Mouse (Mus musculus) neural tube, embryonic 12.5 days (tissue): ENCODE data around the gene Mogat1. TPM values are rescaled to one million over a fixed set of nuclear protein-coding genes. Genes with fewer than 3 reads are reported as not detected.
"Not testable (repeated sequence)": the region's sequence is repeated elsewhere in the genome, so short reads cannot be mapped to it uniquely, and the experiment has no call there.

Source experiments
- ATAC-seq: fragments of 200-750 bp; cut with Nextera tagmentation; 2 replicates; pipeline ENCODE4 v1.8.0; 2017; ENCODE audit warnings: low read depth, mild to moderate bottlenecking, moderate TSS enrichment, moderate library complexity; ENCODE audit not compliant: low FRiP score
- H3K27ac ChIP-seq: fragments of 300-500 bp; sonication (generic); 2 replicates; pipeline ENCODE4 v1.5.1; 2016
- H3K27me3 ChIP-seq: fragments of 300-500 bp; sonication (generic); replicated peaks from 2 replicates; pipeline ENCODE4 v1.6.1; 2016; ENCODE audit warnings: mild to moderate bottlenecking
- H3K36me3 ChIP-seq: fragments of 300-500 bp; sonication (generic); 2 replicates; pipeline ENCODE4 v1.6.1; 2016; ENCODE audit warnings: mild to moderate bottlenecking
- H3K4me1 ChIP-seq: fragments of 300-500 bp; sonication (generic); 2 replicates; pipeline ENCODE4 v1.6.1; 2016
- H3K4me2 ChIP-seq: fragments of 300-500 bp; sonication (generic); replicated peaks from 2 replicates; pipeline ENCODE4 v1.6.1; 2016; ENCODE audit warnings: mild to moderate bottlenecking
- H3K4me3 ChIP-seq: fragments of 300-500 bp; sonication (generic); 2 replicates; pipeline ENCODE4 v1.5.1; 2016
- H3K9ac ChIP-seq: fragments of 300-500 bp; sonication (generic); 2 replicates; pipeline ENCODE4 v1.6.1; 2016; ENCODE audit warnings: mild to moderate bottlenecking
- H3K9me3 ChIP-seq: fragments of 300-500 bp; sonication (generic); 2 replicates; pipeline ENCODE4 v1.6.1; 2016; ENCODE audit warnings: mild to moderate bottlenecking
- WGBS: fragments of 180-500 bp; shearing (Covaris S2); methylation state at CpG from one replicate; pipeline ENCODE4 v1.1.7; 2016; 5-methylcytosine and 5-hydroxymethylcytosine counted together
- polyA plus RNA-seq: library from polyadenylated mRNA; unstranded; fragments of >200 nt; fragmentation: Nextera tagmentation; extraction: Ambion mirVana; gene quantifications from 2 replicates; pipeline ENCODE4 v1.2.1, GENCODE M21; 2016

The Mogat1 gene
- polyA plus RNA-seq = 0.37 and 0.75 TPM in 2 replicates

- ATAC-seq = no peak
- Histone ChIP-seq H3K27me3 (no peaks in the 10 kb centered on the region; the same call in 1 of the 2 replicates), H3K9ac (peak within 1 kb of the TSS; percentile 53; the same call in 1 of the 2 replicates), H3K36me3 (no peaks in the 10 kb centered on the region), H3K4me2 (peak within 1 kb of the TSS; percentile 64), H3K4me3 (peak within 1 kb of the TSS; percentile 25), H3K4me1 (no peaks in the 10 kb centered on the region), H3K9me3 (no peaks in the 10 kb centered on the region), H3K27ac (no peak within 1 kb of the TSS)
- 78% methylated on average over 5 of the region's 5 CpGs for WGBS
Measured at GRCm38 (mm10) chr1:78510862-78511261, at the start of gene Mogat1. Gene Mogat1, plus strand, starts transcription at chr1:78510991.

DNA sequence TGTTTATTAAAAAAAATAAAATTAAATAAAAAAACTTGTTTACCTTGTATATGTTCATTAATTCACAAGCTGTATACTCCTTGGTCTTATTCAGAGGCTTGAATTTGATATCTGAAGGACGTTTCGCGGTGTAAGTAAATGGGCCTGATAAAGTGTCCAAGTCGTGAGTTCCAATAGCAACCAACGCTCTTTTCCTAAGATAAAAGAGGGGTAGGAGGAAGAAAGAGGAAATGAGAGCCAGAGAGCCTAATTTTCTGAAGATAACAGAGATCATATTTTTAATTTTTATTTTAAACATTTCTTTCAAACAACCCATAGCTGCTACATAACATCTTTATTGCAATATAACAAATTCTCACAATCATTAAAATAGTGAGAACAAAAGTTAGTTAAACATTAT lies 38.4 kb upstream of the Mogat1 start:
- Histone ChIP-seq H3K4me1 (no peaks in the 10 kb centered on the region), H3K9ac (no peak overlapping the region), H3K36me3 (peaks cover 41% of the 10 kb centered on the region), H3K27me3 (no peaks in the 10 kb centered on the region), H3K4me2 (no peak overlapping the region), H3K9me3 (no peaks in the 10 kb centered on the region), H3K4me3 (no peak overlapping the region), H3K27ac (no peak overlapping the region)
- 95% methylated on average over 5 of the region's 5 CpGs for WGBS
- no peak for ATAC-seq

GRCm38 (mm10) chr1:78483430-78483829 lies 27.4 kb upstream of the Mogat1 start:
- no peak overlapping the region for H3K27ac ChIP-seq
- no peak overlapping the region for H3K4me3 ChIP-seq
- no peak overlapping the region for H3K9ac ChIP-seq
- no peaks in the 10 kb centered on the region for H3K27me3 ChIP-seq
- ATAC-seq = no peak
- peaks cover 16% of the 10 kb centered on the region for H3K36me3 ChIP-seq
- no peak overlapping the region for H3K4me2 ChIP-seq
- H3K9me3 ChIP-seq = no peaks in the 10 kb centered on the region
- WGBS = 88% methylated on average over 3 of the region's 3 CpGs
- H3K4me1 ChIP-seq = peaks cover 9% of the 10 kb centered on the region

DNA sequence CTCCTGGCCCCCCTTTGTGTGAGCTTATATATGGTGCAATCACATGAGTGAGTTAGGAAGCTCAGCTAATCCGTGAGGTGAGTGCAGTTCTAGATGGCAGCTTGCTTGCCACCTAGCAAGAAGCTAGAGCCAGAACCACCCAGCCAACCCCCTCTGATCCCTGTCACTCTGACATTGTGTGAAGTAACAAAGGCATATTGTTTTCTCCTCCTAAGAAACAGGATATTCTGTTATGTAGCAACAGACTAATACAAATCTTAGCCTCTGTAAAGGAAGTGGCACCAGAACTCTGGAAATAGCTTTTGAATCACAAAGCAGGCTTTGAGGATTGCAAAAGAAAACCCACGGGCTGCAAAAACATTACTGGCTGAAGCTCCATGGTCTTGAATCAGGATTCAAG lies 26.4 kb upstream of the Mogat1 start:
- no peak for ATAC-seq
- no peak overlapping the region for H3K9ac ChIP-seq
- peaks cover 9% of the 10 kb centered on the region for H3K4me1 ChIP-seq
- H3K4me2 ChIP-seq = no peak overlapping the region
- no peaks in the 10 kb centered on the region for H3K9me3 ChIP-seq
- H3K27me3 ChIP-seq = no peaks in the 10 kb centered on the region
- WGBS = 61% methylated on average over 2 of the region's 2 CpGs
- H3K27ac ChIP-seq = no peak overlapping the region
- H3K36me3 ChIP-seq = peaks cover 11% of the 10 kb centered on the region
- no peak overlapping the region for H3K4me3 ChIP-seq

GRCm38 (mm10) chr1:78488427-78488751 lies 22.4 kb upstream of the Mogat1 start:
- H3K9me3 ChIP-seq = no peaks in the 10 kb centered on the region
- no peaks in the 10 kb centered on the region for H3K27me3 ChIP-seq
- peaks cover 9% of the 10 kb centered on the region for H3K4me1 ChIP-seq
- no peak overlapping the region for H3K27ac ChIP-seq
- ATAC-seq = no peak; the same call in 1 of the 2 replicates
- under 1% methylated on average over 28 of the region's 28 CpGs for WGBS
- peak overlapping the region; percentile 86 for H3K4me2 ChIP-seq
- H3K4me3 ChIP-seq = peak overlapping the region; percentile 89
- peak overlapping the region; percentile 80 for H3K9ac ChIP-seq
- no peaks in the 10 kb centered on the region for H3K36me3 ChIP-seq

- H3K9ac ChIP-seq = peak within 1 kb of the TSS; percentile 80
- H3K36me3 ChIP-seq = no peaks in the 10 kb centered on the region
- H3K27me3 ChIP-seq = no peaks in the 10 kb centered on the region
- no peaks in the 10 kb centered on the region for H3K9me3 ChIP-seq
- under 1% methylated on average over 31 of the region's 31 CpGs for WGBS
- peak within 1 kb of the TSS; percentile 89 for H3K4me3 ChIP-seq
- peak; percentile 98 for ATAC-seq
- H3K27ac ChIP-seq = no peak within 1 kb of the TSS
- peaks cover 9% of the 10 kb centered on the region for H3K4me1 ChIP-seq
- H3K4me2 ChIP-seq = peak within 1 kb of the TSS; percentile 86
Measured at GRCm38 (mm10) chr1:78488752-78489492, 21.9 kb upstream of the Mogat1 start, which contains the start of gene Farsb. Gene Farsb, minus strand, starts transcription at chr1:78488897.

DNA sequence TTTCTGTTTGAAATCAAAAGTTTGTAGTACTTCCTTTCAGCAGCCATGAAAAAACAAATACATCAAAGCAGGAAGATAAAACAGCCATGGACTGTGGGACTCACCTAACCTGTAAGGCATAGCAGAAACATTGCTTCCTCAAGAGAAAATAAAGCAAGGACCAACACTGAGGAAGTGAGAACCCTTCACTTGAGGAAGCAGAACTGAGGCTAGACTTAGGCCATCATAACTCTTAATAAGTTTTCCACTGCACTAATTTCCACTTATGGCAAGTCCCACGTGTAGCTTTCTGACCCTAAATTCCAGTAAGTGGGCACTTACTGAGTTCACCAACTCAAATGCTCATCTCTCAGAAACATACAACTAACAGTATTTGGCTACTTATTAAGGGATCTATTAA lies 20.6 kb upstream of the Mogat1 start:
- Histone ChIP-seq H3K4me2 (0 out of 2 replicates have a peak overlapping the region, but pooled peaks have one; percentile 86), H3K9ac (no peak overlapping the region), H3K27me3 (no peaks in the 10 kb centered on the region), H3K36me3 (no peaks in the 10 kb centered on the region), H3K4me1 (peaks cover 9% of the 10 kb centered on the region), H3K9me3 (no peaks in the 10 kb centered on the region), H3K27ac (no peak overlapping the region), H3K4me3 (no peak overlapping the region)
- no peak for ATAC-seq
- 89% methylated on average over 1 of the region's 1 CpGs for WGBS

GRCm38 (mm10) chr1:78501036-78501435 lies 9.8 kb upstream of the Mogat1 start:
- H3K4me2 ChIP-seq = no peak overlapping the region
- WGBS = 96% methylated on average over 16 of the region's 16 CpGs
- no peaks in the 10 kb centered on the region for H3K27me3 ChIP-seq
- no peak for ATAC-seq
- H3K4me3 ChIP-seq = no peak overlapping the region
- no peak overlapping the region for H3K9ac ChIP-seq
- no peaks in the 10 kb centered on the region for H3K36me3 ChIP-seq
- no peaks in the 10 kb centered on the region for H3K4me1 ChIP-seq
- H3K9me3 ChIP-seq = no peaks in the 10 kb centered on the region
- H3K27ac ChIP-seq = no peak overlapping the region

DNA sequence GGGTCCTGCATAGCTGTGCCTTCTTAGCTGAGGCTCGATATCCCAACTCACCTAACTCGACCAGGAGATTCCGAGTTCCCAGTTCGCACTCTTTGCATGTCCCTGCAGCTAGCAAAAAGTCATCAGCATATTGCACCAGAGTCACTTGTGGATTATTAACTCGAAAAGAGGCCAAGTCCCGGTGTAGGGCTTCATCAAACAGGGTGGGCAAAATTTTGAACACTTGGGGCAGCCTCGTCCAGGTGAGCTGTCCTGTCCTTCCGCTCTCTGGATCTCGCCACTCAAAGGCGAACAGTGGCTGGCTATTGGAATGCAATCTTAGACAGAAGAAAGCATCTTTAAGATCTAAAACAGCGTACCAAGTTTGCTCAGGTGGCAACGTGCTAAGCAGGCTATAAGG lies 8.9 kb upstream of the Mogat1 start:
- not testable (repeated sequence) for H3K4me3 ChIP-seq, ATAC-seq, H3K4me1 ChIP-seq, H3K9ac ChIP-seq, H3K27ac ChIP-seq, H3K27me3 ChIP-seq, H3K9me3 ChIP-seq, H3K4me2 ChIP-seq, H3K36me3 ChIP-seq
- WGBS = 91% methylated on average over 12 of the region's 12 CpGs

GRCm38 (mm10) chr1:78502527-78502926 lies 8.3 kb upstream of the Mogat1 start:
- Histone ChIP-seq H3K4me2 (no peak overlapping the region), H3K36me3 (no peaks in the 10 kb centered on the region), H3K9me3 (no peaks in the 10 kb centered on the region), H3K27me3 (no peaks in the 10 kb centered on the region), H3K9ac (no peak overlapping the region), H3K27ac (no peak overlapping the region), H3K4me1 (no peaks in the 10 kb centered on the region), H3K4me3 (no peak overlapping the region)
- no peak for ATAC-seq
- 90% methylated on average over 6 of the region's 6 CpGs for WGBS

DNA sequence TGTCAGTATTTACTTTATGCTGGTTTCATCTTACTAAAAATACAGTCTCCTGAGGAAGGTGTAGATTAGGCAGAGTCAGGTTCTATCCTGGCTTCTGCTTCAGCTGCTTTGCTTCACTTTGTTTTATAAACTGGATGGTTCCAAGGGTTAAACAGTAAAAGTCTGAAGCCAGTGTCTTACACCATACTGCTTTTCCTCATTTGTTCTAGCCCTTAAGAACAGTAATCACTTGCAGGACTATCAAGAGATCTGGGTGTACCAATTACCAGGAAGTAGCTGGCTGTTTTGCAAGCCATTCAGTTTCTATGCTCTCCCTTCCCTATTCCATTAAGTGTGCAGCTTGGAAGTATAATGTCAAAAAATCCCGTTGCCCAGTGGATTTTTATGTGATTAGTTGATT lies 3.7 kb upstream of the Mogat1 start:
- H3K9me3 ChIP-seq = no peaks in the 10 kb centered on the region
- H3K9ac ChIP-seq = no peak overlapping the region
- H3K4me2 ChIP-seq = no peak overlapping the region
- H3K27ac ChIP-seq = no peak overlapping the region
- no peak for ATAC-seq
- no peak overlapping the region for H3K4me3 ChIP-seq
- H3K36me3 ChIP-seq = no peaks in the 10 kb centered on the region
- 48% methylated on average over 1 of the region's 1 CpGs for WGBS
- no peaks in the 10 kb centered on the region for H3K4me1 ChIP-seq
- no peaks in the 10 kb centered on the region; the same call in 1 of the 2 replicates for H3K27me3 ChIP-seq

DNA sequence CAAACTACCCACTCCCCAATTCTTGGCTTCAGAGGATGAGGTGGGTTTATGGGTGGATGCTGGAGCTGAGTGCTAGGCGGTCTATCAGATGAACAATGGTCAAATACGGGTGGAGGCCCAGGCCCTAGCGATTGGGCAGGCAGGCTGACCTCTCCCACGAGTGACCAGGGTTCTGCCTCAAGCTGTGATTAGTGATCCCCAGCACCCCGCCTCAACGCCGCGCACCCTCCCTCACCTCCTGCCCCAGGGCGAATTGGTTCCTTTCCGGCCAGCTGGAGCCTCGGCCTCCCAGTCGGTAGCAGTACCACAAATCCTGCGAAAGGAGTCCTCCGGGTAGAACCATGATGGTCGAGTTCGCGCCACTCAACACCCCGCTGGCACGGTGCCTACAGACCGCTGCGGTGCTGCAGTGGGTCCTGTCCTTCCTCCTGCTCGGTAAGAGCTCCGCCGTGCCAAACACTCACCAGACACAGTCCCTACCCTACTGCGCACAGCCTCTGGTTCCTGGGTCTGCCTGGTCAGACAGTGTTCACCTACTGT lies 900 bp downstream of the Mogat1 start, which contains the start of gene BC035947:
TSS of gene BC035947 (minus strand) at position 538 of the 540 bp plus-strand sequence.
- Histone ChIP-seq H3K4me2 (peak within 1 kb of the TSS; percentile 64), H3K4me1 (no peaks in the 10 kb centered on the region), H3K4me3 (peak within 1 kb of the TSS; percentile 25), H3K27ac (no peak within 1 kb of the TSS), H3K9ac (peak within 1 kb of the TSS; percentile 53; the same call in 1 of the 2 replicates), H3K36me3 (no peaks in the 10 kb centered on the region), H3K27me3 (no peaks in the 10 kb centered on the region; the same call in 1 of the 2 replicates), H3K9me3 (no peaks in the 10 kb centered on the region)
- 5% methylated on average over 25 of the region's 25 CpGs for WGBS
- peak; percentile 53 for ATAC-seq
